Mouse (Mus musculus): ENCODE data around the gene Vmn2r93. TPM values are rescaled to one million over a fixed set of nuclear protein-coding genes. Genes with fewer than 3 reads are reported as not detected.

The Vmn2r93 gene
- not detected in 2 replicates for polyA plus RNA-seq (2014; fragmentation: Nextera tagmentation; extraction: Ambion mirVana)

- Histone ChIP-seq H3K9ac (no peak within 1 kb of the TSS), H3K9me3 (ENCODE audit: control insufficient read depth, low read length) (peaks cover 21% of the 10 kb centered on the region), H3K4me2 (replicated peaks) (no peak within 1 kb of the TSS), H3K4me3 (replicated peaks; ENCODE audit: low read length) (no peak within 1 kb of the TSS), H3K4me1 (replicated peaks; ENCODE audit: control insufficient read depth, insufficient read depth, low read length) (no peaks in the 10 kb centered on the region), H3K36me3 (replicated peaks; ENCODE audit: control insufficient read depth, insufficient read depth) (no peaks in the 10 kb centered on the region), H3K27ac (no peak within 1 kb of the TSS), H3K27me3 (ENCODE audit: control insufficient read depth, insufficient read depth, low read length) (no peaks in the 10 kb centered on the region)
- DNase-seq (ENCODE audit: low spot score): no peak
- WGBS: 44% methylated on average over 1 of the region's 1 CpGs
- no peak for ATAC-seq (ENCODE audit: low FRiP score)
These were observed at the start of gene Vmn2r93 for GRCm38 (mm10) chr17:18297799-18298198. TSS of gene Vmn2r93 (plus strand) at chr17:18298099.

- H3K27me3 ChIP-seq (ENCODE audit: control insufficient read depth, insufficient read depth, low read length): no peaks in the 10 kb centered on the region
- no peak within 1 kb of the TSS for H3K4me2 ChIP-seq (replicated peaks)
- H3K27ac ChIP-seq: no peak within 1 kb of the TSS
- H3K36me3 ChIP-seq (replicated peaks; ENCODE audit: control insufficient read depth, insufficient read depth): no peaks in the 10 kb centered on the region
- no peaks in the 10 kb centered on the region for H3K4me1 ChIP-seq (replicated peaks; ENCODE audit: control insufficient read depth, insufficient read depth, low read length)
- no peak within 1 kb of the TSS for H3K9ac ChIP-seq
- ATAC-seq (ENCODE audit: low FRiP score): no peak
- no peak within 1 kb of the TSS for H3K4me3 ChIP-seq (replicated peaks; ENCODE audit: low read length)
- no peak for DNase-seq (ENCODE audit: low spot score)
- peaks cover 11% of the 10 kb centered on the region; the same call in 1 of the 2 replicates for H3K9me3 ChIP-seq (ENCODE audit: control insufficient read depth, low read length)
- WGBS: 71% methylated on average over 2 of the region's 2 CpGs
These were observed 20.2 kb upstream of the Vmn2r93 start, which contains the start of gene Vmn2r94 for GRCm38 (mm10) chr17:18277656-18278055. TSS of gene Vmn2r94 (minus strand) at chr17:18277756.

GRCm38 (mm10) chr17:18323031-18323430 lies 25.1 kb downstream of the Vmn2r93 start:
- no peak overlapping the region for H3K4me2 ChIP-seq (replicated peaks)
- H3K27me3 ChIP-seq (ENCODE audit: control insufficient read depth, insufficient read depth, low read length): no peaks in the 10 kb centered on the region
- H3K9me3 ChIP-seq (ENCODE audit: control insufficient read depth, low read length): peaks cover 21% of the 10 kb centered on the region; the same call in 1 of the 2 replicates
- DNase-seq (ENCODE audit: low spot score) (no peak), ATAC-seq (ENCODE audit: low FRiP score) (no peak)
- no peaks in the 10 kb centered on the region for H3K4me1 ChIP-seq (replicated peaks; ENCODE audit: control insufficient read depth, insufficient read depth, low read length)
- WGBS: 98% methylated on average over 2 of the region's 2 CpGs
- no peaks in the 10 kb centered on the region for H3K36me3 ChIP-seq (replicated peaks; ENCODE audit: control insufficient read depth, insufficient read depth)
- H3K27ac ChIP-seq: no peak overlapping the region
- H3K4me3 ChIP-seq (replicated peaks; ENCODE audit: low read length): no peak overlapping the region
- no peak overlapping the region for H3K9ac ChIP-seq

- Histone ChIP-seq H3K27ac (no peak overlapping the region), H3K4me2 (replicated peaks) (no peak overlapping the region), H3K36me3 (replicated peaks; ENCODE audit: control insufficient read depth, insufficient read depth) (no peaks in the 10 kb centered on the region), H3K9ac (no peak overlapping the region), H3K4me3 (replicated peaks; ENCODE audit: low read length) (no peak overlapping the region), H3K27me3 (ENCODE audit: control insufficient read depth, insufficient read depth, low read length) (no peaks in the 10 kb centered on the region), H3K4me1 (replicated peaks; ENCODE audit: control insufficient read depth, insufficient read depth, low read length) (no peaks in the 10 kb centered on the region), H3K9me3 (ENCODE audit: control insufficient read depth, low read length) (peaks cover 10% of the 10 kb centered on the region; the same call in 1 of the 2 replicates)
- ATAC-seq (ENCODE audit: low FRiP score): no peak
- no peak for DNase-seq (ENCODE audit: low spot score)
- WGBS: 65% methylated on average over 1 of the region's 1 CpGs
These were observed 62.1 kb downstream of the Vmn2r93 start for GRCm38 (mm10) chr17:18360007-18360406.

- Histone ChIP-seq H3K9me3 (ENCODE audit: control insufficient read depth, low read length) (peaks cover 10% of the 10 kb centered on the region; the same call in 1 of the 2 replicates), H3K27me3 (ENCODE audit: control insufficient read depth, insufficient read depth, low read length) (no peaks in the 10 kb centered on the region), H3K4me1 (replicated peaks; ENCODE audit: control insufficient read depth, insufficient read depth, low read length) (no peaks in the 10 kb centered on the region), H3K4me3 (replicated peaks; ENCODE audit: low read length) (no peak overlapping the region), H3K9ac (no peak overlapping the region), H3K36me3 (replicated peaks; ENCODE audit: control insufficient read depth, insufficient read depth) (no peaks in the 10 kb centered on the region), H3K27ac (no peak overlapping the region), H3K4me2 (replicated peaks) (no peak overlapping the region)
- 66% methylated on average over 3 of the region's 3 CpGs for WGBS
- no peak for ATAC-seq (ENCODE audit: low FRiP score)
- no peak for DNase-seq (ENCODE audit: low spot score)
These were observed 62.7 kb downstream of the Vmn2r93 start for GRCm38 (mm10) chr17:18360602-18361001.

Other genes starting within 250 kb of the Vmn2r93 start
- gene Vmn2r124, start 248.7 kb upstream of the Vmn2r93 start, polyA plus RNA-seq (2014; fragmentation: Nextera tagmentation; extraction: Ambion mirVana): not detected in 2 replicates
- gene Vmn2r91, start 213.1 kb upstream of the Vmn2r93 start, polyA plus RNA-seq (2014; fragmentation: Nextera tagmentation; extraction: Ambion mirVana): not detected in 2 replicates
- gene Vmn2r92, start 146.2 kb upstream of the Vmn2r93 start, polyA plus RNA-seq (2014; fragmentation: Nextera tagmentation; extraction: Ambion mirVana): not detected in 2 replicates
- gene Vmn2r94, start 20.3 kb upstream of the Vmn2r93 start, polyA plus RNA-seq (2014; fragmentation: Nextera tagmentation; extraction: Ambion mirVana): not detected in 2 replicates
- gene Vmn2r95, start 126.0 kb downstream of the Vmn2r93 start, polyA plus RNA-seq (2014; fragmentation: Nextera tagmentation; extraction: Ambion mirVana): not detected in 2 replicates